Mouse (Mus musculus): ENCODE data around the gene Nrxn1. TPM values are rescaled to one million over a fixed set of nuclear protein-coding genes. Genes with fewer than 3 reads are reported as not detected.

Nrxn1 gene
- polyA plus RNA-seq, 1 experiment from 2014 or later = 0.31 TPM

DNA sequence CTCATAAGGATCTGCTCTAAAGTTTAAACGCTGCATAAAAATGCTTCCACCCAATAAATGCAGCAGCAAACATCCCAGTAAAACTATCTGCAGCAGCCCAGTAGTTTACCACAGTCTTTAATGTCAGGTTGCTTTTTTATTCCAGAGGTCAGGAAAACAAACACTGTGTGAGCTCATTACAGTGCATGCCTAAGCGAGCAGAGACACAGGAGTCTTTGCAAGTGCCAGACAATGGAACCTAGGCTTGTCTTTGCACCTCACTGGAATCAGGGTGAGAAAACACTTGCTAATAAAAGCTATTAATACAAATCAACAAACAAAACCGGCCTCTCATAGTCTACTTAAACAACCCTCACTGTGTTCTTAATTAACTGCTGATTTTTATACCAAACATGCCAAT is 365.7 kb downstream of the Nrxn1 start:
- H3K4me2 ChIP-seq = no peak overlapping the region
- ATAC-seq (ENCODE audit: insufficient read depth) = no peak
- no peak overlapping the region for H3K27ac ChIP-seq (replicated peaks)
- no peaks in the 10 kb centered on the region for H3K36me3 ChIP-seq (replicated peaks)
- H3K9me3 ChIP-seq (replicated peaks) = no peaks in the 10 kb centered on the region
- H3K9ac ChIP-seq = no peak overlapping the region
- H3K4me1 ChIP-seq (replicated peaks) = no peaks in the 10 kb centered on the region
- H3K4me3 ChIP-seq (replicated peaks) = no peak overlapping the region
- H3K27me3 ChIP-seq = no peaks in the 10 kb centered on the region
- 50% methylated on average over 3 of the region's 3 CpGs for WGBS (ENCODE audit: insufficient replicate concordance)

GRCm38 (mm10) chr17:90704773-90705172 is 388.1 kb downstream of the Nrxn1 start:
- Histone ChIP-seq H3K27ac (replicated peaks) (no peak overlapping the region), H3K36me3 (replicated peaks) (no peaks in the 10 kb centered on the region), H3K4me2 (no peak overlapping the region), H3K4me3 (replicated peaks) (no peak overlapping the region), H3K4me1 (replicated peaks) (no peaks in the 10 kb centered on the region), H3K9ac (no peak overlapping the region), H3K9me3 (replicated peaks) (no peaks in the 10 kb centered on the region), H3K27me3 (no peaks in the 10 kb centered on the region)
- WGBS (ENCODE audit: insufficient replicate concordance) = 66% methylated on average over 4 of the region's 4 CpGs
- no peak for ATAC-seq (ENCODE audit: insufficient read depth)

- Histone ChIP-seq H3K4me3 (replicated peaks) (no peak overlapping the region), H3K9ac (no peak overlapping the region), H3K27me3 (no peaks in the 10 kb centered on the region), H3K4me1 (replicated peaks) (no peaks in the 10 kb centered on the region), H3K4me2 (no peak overlapping the region), H3K27ac (replicated peaks) (no peak overlapping the region), H3K9me3 (replicated peaks) (no peaks in the 10 kb centered on the region), H3K36me3 (replicated peaks) (no peaks in the 10 kb centered on the region)
- 43% methylated on average over 1 of the region's 1 CpGs for WGBS (ENCODE audit: insufficient replicate concordance)
- no peak for ATAC-seq (ENCODE audit: insufficient read depth)
Measured at GRCm38 (mm10) chr17:90702626-90703025, 390.2 kb downstream of the Nrxn1 start.

DNA sequence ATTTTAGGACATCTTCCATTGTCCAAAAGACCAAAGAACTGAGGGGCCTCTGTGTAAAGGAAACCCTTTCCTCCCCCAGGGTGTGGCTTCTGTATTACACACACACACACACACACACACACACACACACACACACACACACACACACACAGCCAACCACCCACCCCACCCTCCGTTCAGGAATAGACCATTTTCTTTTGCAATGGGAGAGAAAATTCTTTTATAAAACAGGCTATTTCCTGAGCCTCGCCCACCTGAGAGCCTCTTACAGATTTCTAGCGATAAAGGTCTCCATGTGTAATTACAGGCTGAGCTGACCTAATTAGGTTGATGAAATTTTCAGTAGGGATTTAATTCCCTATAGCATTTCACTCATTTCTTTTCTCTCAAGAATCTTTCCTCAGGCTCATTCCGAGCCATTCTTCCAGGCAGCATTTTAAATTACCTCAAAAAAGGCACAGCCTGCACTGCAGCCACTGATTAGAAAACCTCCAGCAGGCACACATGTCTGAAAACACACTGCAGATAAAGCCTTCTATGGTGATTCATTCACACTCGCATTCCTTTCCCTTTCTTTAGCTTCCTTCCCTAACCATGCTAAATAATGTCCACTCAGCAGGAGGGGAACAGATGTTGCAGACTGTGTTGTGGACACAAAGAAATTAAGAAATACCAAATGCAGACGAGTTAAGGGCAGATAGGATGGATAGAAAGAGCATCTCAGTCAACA is 396.6 kb downstream of the Nrxn1 start:
- Histone ChIP-seq H3K9ac (no peak overlapping the region), H3K27ac (replicated peaks) (no peak overlapping the region), H3K4me2 (no peak overlapping the region), H3K4me3 (replicated peaks) (no peak overlapping the region), H3K27me3 (no peaks in the 10 kb centered on the region), H3K36me3 (replicated peaks) (no peaks in the 10 kb centered on the region), H3K4me1 (replicated peaks) (no peaks in the 10 kb centered on the region), H3K9me3 (replicated peaks) (no peaks in the 10 kb centered on the region)
- ATAC-seq (ENCODE audit: insufficient read depth) = no peak
- 33% methylated on average over 6 of the region's 6 CpGs for WGBS (ENCODE audit: insufficient replicate concordance)

DNA sequence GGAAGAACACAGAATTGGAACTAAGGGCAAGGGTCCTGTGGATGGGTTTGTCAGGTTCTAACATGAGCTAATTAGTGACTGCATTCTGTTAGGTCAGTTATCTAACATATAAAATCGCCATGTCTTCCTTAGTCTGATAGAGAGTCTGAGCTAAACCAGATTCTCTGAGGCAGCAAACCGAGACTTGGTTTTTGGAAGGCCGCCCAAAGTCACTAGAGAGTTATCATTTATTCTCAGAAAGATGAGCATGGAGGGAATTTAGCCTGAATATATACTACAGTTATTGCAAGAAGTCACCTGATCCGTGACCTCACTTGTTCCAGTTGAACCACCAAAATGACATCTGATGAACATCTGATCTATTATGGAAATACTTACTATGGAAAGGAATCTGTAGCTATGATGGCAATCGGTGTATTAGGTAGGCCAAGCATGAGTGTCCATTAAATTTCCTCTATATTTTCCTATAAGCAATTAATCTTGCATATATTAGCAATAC is 397.7 kb downstream of the Nrxn1 start:
- H3K36me3 ChIP-seq (replicated peaks) = no peaks in the 10 kb centered on the region
- H3K27me3 ChIP-seq = no peaks in the 10 kb centered on the region
- no peaks in the 10 kb centered on the region for H3K4me1 ChIP-seq (replicated peaks)
- H3K9me3 ChIP-seq (replicated peaks) = no peaks in the 10 kb centered on the region
- WGBS (ENCODE audit: insufficient replicate concordance) = 58% methylated on average over 5 of the region's 5 CpGs
- no peak overlapping the region for H3K27ac ChIP-seq (replicated peaks)
- no peak overlapping the region for H3K9ac ChIP-seq
- no peak for ATAC-seq (ENCODE audit: insufficient read depth)
- no peak overlapping the region for H3K4me2 ChIP-seq
- no peak overlapping the region for H3K4me3 ChIP-seq (replicated peaks)

DNA sequence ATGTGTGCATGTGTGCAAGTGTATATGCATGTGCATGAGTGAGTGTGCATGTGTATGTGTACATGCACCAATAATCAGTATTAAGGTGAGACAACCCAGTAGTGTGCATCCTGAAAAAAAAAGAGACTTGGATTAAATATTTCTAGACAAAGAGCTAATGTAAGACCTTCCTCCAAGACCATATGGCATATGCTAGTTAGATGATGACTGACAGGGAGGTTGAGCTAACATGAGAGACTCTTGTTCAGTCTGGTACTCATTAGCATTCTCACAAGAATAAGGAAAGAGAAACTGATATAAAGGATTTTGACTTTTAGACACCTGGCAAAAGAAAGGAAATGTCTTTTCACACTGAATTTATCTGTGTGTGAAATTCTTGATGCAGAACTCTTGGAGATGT is 408.7 kb downstream of the Nrxn1 start:
- Histone ChIP-seq H3K27me3 (no peaks in the 10 kb centered on the region), H3K9ac (no peak overlapping the region), H3K36me3 (replicated peaks) (no peaks in the 10 kb centered on the region), H3K9me3 (replicated peaks) (no peaks in the 10 kb centered on the region), H3K27ac (replicated peaks) (no peak overlapping the region), H3K4me2 (no peak overlapping the region), H3K4me3 (replicated peaks) (no peak overlapping the region), H3K4me1 (replicated peaks) (no peaks in the 10 kb centered on the region)
- ATAC-seq (ENCODE audit: insufficient read depth) = no peak

DNA sequence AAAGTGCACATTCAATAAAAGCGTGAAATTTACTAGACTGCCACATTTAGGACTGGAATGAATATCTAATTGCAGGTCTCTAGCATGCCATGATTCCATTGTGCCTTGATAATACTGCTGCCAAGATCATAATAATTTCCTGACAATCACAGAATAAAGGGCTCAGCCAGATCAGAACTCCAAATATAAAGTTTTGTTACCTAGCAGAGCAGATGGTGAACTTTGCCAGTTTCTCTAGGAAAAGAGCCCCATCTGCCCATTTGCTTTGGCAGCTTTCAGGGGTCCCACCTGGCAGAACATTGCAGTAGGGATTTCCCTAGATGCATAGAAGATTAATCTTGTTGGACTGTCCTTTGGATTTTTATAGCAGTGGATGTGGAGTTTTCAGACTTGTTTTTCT is 411.9 kb downstream of the Nrxn1 start:
- WGBS (ENCODE audit: insufficient replicate concordance) = 46% methylated on average over 1 of the region's 1 CpGs
- no peaks in the 10 kb centered on the region for H3K27me3 ChIP-seq
- no peaks in the 10 kb centered on the region for H3K36me3 ChIP-seq (replicated peaks)
- H3K9ac ChIP-seq = no peak overlapping the region
- no peaks in the 10 kb centered on the region for H3K9me3 ChIP-seq (replicated peaks)
- no peak for ATAC-seq (ENCODE audit: insufficient read depth)
- H3K27ac ChIP-seq (replicated peaks) = no peak overlapping the region
- H3K4me2 ChIP-seq = no peak overlapping the region
- H3K4me1 ChIP-seq (replicated peaks) = no peaks in the 10 kb centered on the region
- no peak overlapping the region for H3K4me3 ChIP-seq (replicated peaks)

DNA sequence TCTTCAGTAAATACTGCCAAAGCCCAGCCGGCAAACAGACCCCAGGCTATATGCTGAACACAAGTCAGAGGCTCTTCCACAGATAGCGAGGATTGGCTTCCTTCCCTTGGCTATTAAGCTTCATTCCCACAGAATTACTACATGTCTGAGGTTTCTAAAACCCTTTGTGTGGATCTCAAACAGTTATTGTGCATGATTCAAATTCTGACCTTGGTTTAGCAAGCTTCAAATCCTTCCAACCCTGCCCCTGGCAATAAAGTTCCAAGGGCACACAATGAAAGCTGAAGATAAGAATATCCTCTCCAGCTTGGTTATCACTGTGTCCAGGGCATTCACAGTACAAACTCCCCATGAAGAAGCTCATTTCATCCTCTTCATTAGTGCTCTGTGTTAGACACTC is 416.2 kb downstream of the Nrxn1 start:
- Histone ChIP-seq H3K27me3 (no peaks in the 10 kb centered on the region), H3K4me3 (replicated peaks) (no peak overlapping the region), H3K4me1 (replicated peaks) (no peaks in the 10 kb centered on the region), H3K4me2 (no peak overlapping the region), H3K9ac (no peak overlapping the region), H3K36me3 (replicated peaks) (no peaks in the 10 kb centered on the region), H3K9me3 (replicated peaks) (no peaks in the 10 kb centered on the region), H3K27ac (replicated peaks) (no peak overlapping the region)
- ATAC-seq (ENCODE audit: insufficient read depth) = no peak
- WGBS (ENCODE audit: insufficient replicate concordance) = 58% methylated on average over 2 of the region's 2 CpGs

GRCm38 (mm10) chr17:90662318-90662717 is 430.6 kb downstream of the Nrxn1 start:
- Histone ChIP-seq H3K4me2 (no peak overlapping the region), H3K4me3 (replicated peaks) (no peak overlapping the region), H3K27ac (replicated peaks) (no peak overlapping the region), H3K36me3 (replicated peaks) (no peaks in the 10 kb centered on the region), H3K4me1 (replicated peaks) (no peaks in the 10 kb centered on the region), H3K27me3 (no peaks in the 10 kb centered on the region), H3K9ac (no peak overlapping the region), H3K9me3 (replicated peaks) (no peaks in the 10 kb centered on the region)
- ATAC-seq (ENCODE audit: insufficient read depth) = no peak
- WGBS (ENCODE audit: insufficient replicate concordance) = 62% methylated on average over 2 of the region's 2 CpGs

- WGBS (ENCODE audit: insufficient replicate concordance) = 51% methylated on average over 1 of the region's 1 CpGs
- Histone ChIP-seq H3K27me3 (no peaks in the 10 kb centered on the region), H3K4me3 (replicated peaks) (no peak overlapping the region), H3K4me1 (replicated peaks) (no peaks in the 10 kb centered on the region), H3K36me3 (replicated peaks) (no peaks in the 10 kb centered on the region), H3K27ac (replicated peaks) (no peak overlapping the region), H3K9ac (no peak overlapping the region), H3K4me2 (no peak overlapping the region), H3K9me3 (replicated peaks) (no peaks in the 10 kb centered on the region)
- ATAC-seq (ENCODE audit: insufficient read depth) = no peak
Measured at GRCm38 (mm10) chr17:90654506-90654905, 438.4 kb downstream of the Nrxn1 start.

- no peaks in the 10 kb centered on the region for H3K9me3 ChIP-seq (replicated peaks)
- 61% methylated on average over 2 of the region's 2 CpGs for WGBS (ENCODE audit: insufficient replicate concordance)
- H3K36me3 ChIP-seq (replicated peaks) = no peaks in the 10 kb centered on the region
Measured at GRCm38 (mm10) chr17:90653347-90653746, 439.5 kb downstream of the Nrxn1 start.

DNA sequence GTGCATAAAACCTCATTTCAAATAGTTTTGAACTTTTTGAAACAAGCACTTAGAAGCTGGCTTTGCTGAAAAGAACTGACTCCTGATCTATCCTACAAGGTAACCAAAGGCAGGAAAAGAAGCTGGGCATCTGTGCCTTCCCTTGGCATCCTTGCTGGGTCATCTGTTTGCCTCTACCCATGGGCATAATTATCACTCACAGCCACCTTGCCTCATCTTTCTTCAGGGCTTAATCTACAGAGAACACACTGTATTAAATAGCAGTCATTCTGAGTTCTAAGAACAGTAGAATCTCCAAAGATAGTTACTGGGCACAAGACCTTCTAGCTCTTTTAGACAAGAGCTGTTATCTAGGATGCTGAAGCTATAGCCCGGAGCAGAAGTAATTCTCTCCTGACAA is 442.6 kb downstream of the Nrxn1 start:
- WGBS (ENCODE audit: insufficient replicate concordance) = 54% methylated on average over 1 of the region's 1 CpGs
- Histone ChIP-seq H3K27ac (replicated peaks) (no peak overlapping the region), H3K9ac (no peak overlapping the region), H3K4me3 (replicated peaks) (no peak overlapping the region), H3K36me3 (replicated peaks) (no peaks in the 10 kb centered on the region), H3K9me3 (replicated peaks) (no peaks in the 10 kb centered on the region), H3K4me2 (no peak overlapping the region), H3K4me1 (replicated peaks) (no peaks in the 10 kb centered on the region), H3K27me3 (no peaks in the 10 kb centered on the region)
- no peak for ATAC-seq (ENCODE audit: insufficient read depth)

More at GRCm38 (mm10) chr17:90653347-90653746, 439.5 kb downstream of the Nrxn1 start:
- no peak overlapping the region for H3K4me2 ChIP-seq
- H3K4me1 ChIP-seq (replicated peaks) = no peaks in the 10 kb centered on the region
- H3K27me3 ChIP-seq = no peaks in the 10 kb centered on the region
- no peak for ATAC-seq (ENCODE audit: insufficient read depth)
- no peak overlapping the region for H3K27ac ChIP-seq (replicated peaks)
- no peak overlapping the region for H3K9ac ChIP-seq
- H3K4me3 ChIP-seq (replicated peaks) = no peak overlapping the region
